Mouse (Mus musculus): Measurements from ENCODE around the gene Ankrd60. TPM values are rescaled to one million over a fixed set of nuclear protein-coding genes. Genes with fewer than 3 reads are reported as not detected.

Gene Ankrd60
- polyA plus RNA-seq, 1 experiment from 2014 or later = not detected

Other genes starting within 250 kb of the Ankrd60 start
- gene 1700021F07Rik, start 55.8 kb downstream of the Ankrd60 start, polyA plus RNA-seq (2014; fragmentation: Nextera tagmentation; extraction: Ambion mirVana) = not detected in 2 replicates
- 24.9 and 32.9 TPM in 2 replicates for gene Rab22a, start 81.4 kb upstream of the Ankrd60 start, polyA plus RNA-seq (2014; fragmentation: Nextera tagmentation; extraction: Ambion mirVana)
- gene 1700010B08Rik, start 141.1 kb upstream of the Ankrd60 start, polyA plus RNA-seq (2014; fragmentation: Nextera tagmentation; extraction: Ambion mirVana) = 0.23 TPM in 1 of 2 replicates, not detected in the other
- 9.3 and 18.9 TPM in 2 replicates for gene Vapb, start 159.1 kb upstream of the Ankrd60 start, polyA plus RNA-seq (2014; fragmentation: Nextera tagmentation; extraction: Ambion mirVana)

Measured in kidney, embryonic 14.5 days (tissue).